Mouse (Mus musculus) frontal cortex, postnatal 14 days (tissue): ENCODE data around the gene Olfr822.
"Not testable (repeated sequence)": the region's sequence is repeated elsewhere in the genome, so short reads cannot be mapped to it uniquely, and the experiment has no call there.

Source experiments
- DNase-seq, 2 experiments: peaks; one replicate each; pipeline ENCODE4 v3.0.0; 2022; ENCODE audit warnings: low spot score in 2 of 2

The Olfr822 gene

DNA sequence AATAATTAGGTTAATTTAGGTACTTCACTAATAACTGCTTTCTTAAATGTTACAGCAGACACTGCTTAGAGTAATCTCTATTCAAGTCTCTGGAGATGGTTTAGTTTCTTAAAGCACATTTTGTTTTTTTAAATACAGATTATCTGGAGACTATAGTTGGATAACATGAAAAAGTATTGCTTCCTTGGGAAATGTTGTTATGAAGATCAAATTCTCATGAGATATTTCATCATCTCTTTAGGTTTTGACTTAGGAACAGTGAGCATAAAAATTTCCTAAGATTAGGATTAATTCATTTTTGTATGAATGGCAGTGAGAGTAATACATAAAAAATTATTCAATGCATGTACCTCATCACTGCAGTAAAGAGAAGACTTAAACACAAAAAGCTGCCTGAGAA lies at the start of gene Olfr822:
Olfr822 (plus strand) TSS at position 301 of the 400 bp plus-strand sequence.
- DNase-seq = no peak

DNA sequence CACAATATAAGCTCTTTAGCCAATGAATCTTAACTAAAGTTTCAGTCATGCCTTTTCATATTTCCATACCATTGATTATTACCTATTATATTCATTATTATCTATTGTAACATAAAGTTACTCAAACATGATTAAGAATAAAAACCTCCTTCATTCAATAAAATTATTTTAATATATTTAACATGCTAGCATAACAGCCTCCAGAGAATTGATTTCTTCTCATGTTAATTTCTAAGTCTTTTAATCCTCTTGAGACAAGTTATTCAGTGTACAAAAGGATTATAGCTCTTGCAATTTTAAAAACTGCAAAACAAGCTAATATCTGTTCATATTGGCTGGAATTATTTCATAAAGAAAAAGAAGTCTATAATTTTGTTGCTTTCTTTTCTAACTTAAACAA lies 41.0 kb upstream of the Olfr822 start, which contains the start of gene Olfr821:
Olfr821 (plus strand) TSS at position 301 of the 400 bp plus-strand sequence.
- no peak for DNase-seq

GRCm38 (mm10) chr10:130037096-130037495 lies 33.9 kb upstream of the Olfr822 start:
- no peak for DNase-seq

- DNase-seq = peak; percentile 14 to 69
Measured at GRCm38 (mm10) chr10:130092838-130093440, 21.9 kb downstream of the Olfr822 start.

GRCm38 (mm10) chr10:130096104-130096503 lies 25.1 kb downstream of the Olfr822 start:
- no peak for DNase-seq

- not testable (repeated sequence) for DNase-seq
Measured at GRCm38 (mm10) chr10:130115283-130115682, 44.3 kb downstream of the Olfr822 start, which contains the start of gene Olfr823. Gene Olfr823 (minus strand): TSS chr10:130115383.

DNA sequence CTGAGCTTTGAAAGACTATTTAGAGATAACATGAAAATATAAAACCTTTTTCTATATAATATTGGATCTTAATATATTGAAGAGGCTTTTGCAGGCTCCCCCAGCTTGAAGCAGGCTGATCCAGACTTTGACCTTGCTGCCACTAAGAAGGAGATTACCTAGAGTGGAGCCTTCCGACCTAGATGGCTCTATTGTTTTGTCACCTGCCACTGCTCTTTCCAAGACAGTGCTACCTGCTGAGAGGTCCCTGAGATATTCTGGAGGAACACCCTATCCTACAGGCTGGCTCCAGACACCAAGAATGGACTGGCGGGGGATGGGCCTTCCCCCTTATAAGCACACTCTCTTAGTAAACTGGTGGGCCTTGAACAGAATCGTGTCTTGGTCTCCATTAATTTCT lies 45.0 kb downstream of the Olfr822 start:
- DNase-seq = not testable (repeated sequence)
